Mouse (Mus musculus) macrophage (primary cell): ENCODE results near the gene Tmem107. TPM values are rescaled to one million over a fixed set of nuclear protein-coding genes. Genes with fewer than 3 reads are reported as not detected.

Experiments used
- H3K27ac ChIP-seq: fragments of 350-480 bp; formaldehyde crosslinking; 2 replicates; pipeline ENCODE4 v1.9.0; 2021
- H3K36me3 ChIP-seq: fragments of 350-480 bp; formaldehyde crosslinking; 2 replicates; pipeline ENCODE4 v1.9.0; 2021; ENCODE audit errors: inconsistent target
- H3K4me3 ChIP-seq: fragments of 350-480 bp; formaldehyde crosslinking; 2 replicates; pipeline ENCODE4 v1.9.0; 2021; ENCODE audit errors: inconsistent target
- H3K79me2 ChIP-seq: fragments of 350-480 bp; formaldehyde crosslinking; 2 replicates; pipeline ENCODE4 v1.9.0; 2021; ENCODE audit errors: inconsistent target
- WGBS: methylation state at CpG from one replicate; pipeline ENCODE4 v1.1.7; 2026; ENCODE audit warnings: inconsistent platforms; ENCODE audit not compliant: missing documents; 5-methylcytosine and 5-hydroxymethylcytosine counted together
- polyA plus RNA-seq: library from polyadenylated mRNA; stranded (reverse); fragments of 250-400 nt; gene quantifications from 3 replicates; pipeline ENCODE4 v1.2.4, GENCODE M21; 2018; ENCODE audit warnings: inconsistent platforms

Tmem107 gene
- polyA plus RNA-seq, 1 experiment from 2014 or later = 7.3 TPM

DNA sequence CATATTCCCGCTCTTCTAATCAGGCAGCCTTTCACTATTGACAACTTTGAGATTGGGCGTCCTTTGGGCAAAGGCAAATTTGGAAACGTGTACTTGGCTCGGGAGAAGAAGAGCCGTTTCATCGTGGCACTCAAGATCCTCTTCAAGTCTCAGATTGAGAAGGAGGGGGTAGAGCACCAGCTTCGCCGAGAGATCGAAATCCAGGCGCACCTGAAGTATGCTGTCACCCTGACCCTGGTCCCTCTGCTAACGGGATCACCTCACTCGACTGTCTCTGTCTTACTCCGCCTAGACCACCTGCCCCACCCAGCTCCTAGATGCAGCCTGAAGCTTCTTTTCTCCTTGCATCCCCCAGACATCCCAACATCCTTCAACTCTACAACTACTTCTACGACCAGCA is 22.5 kb upstream of the Tmem107 start:
- H3K79me2 ChIP-seq = peaks cover 49% of the 10 kb centered on the region
- H3K27ac ChIP-seq = no peak overlapping the region
- no peaks in the 10 kb centered on the region for H3K36me3 ChIP-seq
- 93% methylated on average over 14 of the region's 14 CpGs for WGBS
- H3K4me3 ChIP-seq = no peak overlapping the region

DNA sequence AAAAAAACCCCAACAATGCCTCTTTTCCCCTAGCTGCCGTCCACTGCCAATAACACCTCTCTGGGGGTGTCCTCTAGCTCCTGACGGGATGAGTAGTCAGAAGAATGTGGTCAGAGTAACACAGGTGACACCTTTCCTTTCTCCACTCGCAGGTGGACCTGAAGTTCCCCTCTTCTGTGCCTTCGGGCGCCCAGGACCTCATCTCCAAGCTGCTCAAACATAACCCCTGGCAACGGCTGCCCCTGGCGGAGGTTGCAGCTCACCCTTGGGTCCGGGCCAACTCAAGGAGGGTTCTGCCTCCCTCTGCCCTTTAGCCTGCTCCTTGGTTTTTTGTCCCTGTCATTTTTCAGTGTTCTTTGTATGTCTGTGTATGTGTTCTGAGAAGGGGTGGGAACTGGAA is 19.9 kb upstream of the Tmem107 start:
- Histone ChIP-seq H3K4me3 (no peak overlapping the region), H3K27ac (no peak overlapping the region), H3K36me3 (no peaks in the 10 kb centered on the region), H3K79me2 (peaks cover 49% of the 10 kb centered on the region)
- WGBS = 99% methylated on average over 8 of the region's 8 CpGs

DNA sequence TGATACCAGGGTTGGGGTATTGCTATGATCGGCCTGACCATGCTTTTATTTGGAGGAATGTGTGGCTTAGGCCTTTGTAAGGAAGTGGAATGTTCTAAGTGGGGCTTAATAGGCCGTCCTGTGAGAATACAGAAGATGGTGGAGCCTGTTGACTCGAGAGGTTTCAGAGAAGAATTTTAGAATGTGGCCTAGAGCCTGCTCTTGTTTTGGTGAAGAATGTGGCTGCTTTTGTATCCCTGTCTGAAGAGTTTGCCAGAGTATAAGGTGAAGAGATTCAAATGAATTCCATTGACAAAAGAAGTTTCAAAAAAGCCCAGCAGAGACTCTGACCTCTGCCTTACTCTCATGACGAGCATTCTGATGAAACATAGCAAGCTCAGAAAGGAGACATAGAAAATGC is 18.8 kb upstream of the Tmem107 start:
- Histone ChIP-seq H3K36me3 (no peaks in the 10 kb centered on the region), H3K79me2 (peaks cover 41% of the 10 kb centered on the region), H3K27ac (no peak overlapping the region), H3K4me3 (no peak overlapping the region)
- 96% methylated on average over 4 of the region's 4 CpGs for WGBS

GRCm38 (mm10) chr11:69052824-69053421 is 17.7 kb upstream of the Tmem107 start:
- peaks cover 37% of the 10 kb centered on the region for H3K79me2 ChIP-seq
- no peaks in the 10 kb centered on the region for H3K36me3 ChIP-seq
- WGBS = 88% methylated on average over 2 of the region's 2 CpGs
- H3K4me3 ChIP-seq = no peak overlapping the region
- H3K27ac ChIP-seq = no peak overlapping the region

- Histone ChIP-seq H3K27ac (no peak overlapping the region), H3K79me2 (peaks cover 29% of the 10 kb centered on the region), H3K36me3 (no peaks in the 10 kb centered on the region), H3K4me3 (no peak overlapping the region)
- 46% methylated on average over 3 of the region's 3 CpGs for WGBS
These were observed 16.8 kb upstream of the Tmem107 start for GRCm38 (mm10) chr11:69053848-69054247.

DNA sequence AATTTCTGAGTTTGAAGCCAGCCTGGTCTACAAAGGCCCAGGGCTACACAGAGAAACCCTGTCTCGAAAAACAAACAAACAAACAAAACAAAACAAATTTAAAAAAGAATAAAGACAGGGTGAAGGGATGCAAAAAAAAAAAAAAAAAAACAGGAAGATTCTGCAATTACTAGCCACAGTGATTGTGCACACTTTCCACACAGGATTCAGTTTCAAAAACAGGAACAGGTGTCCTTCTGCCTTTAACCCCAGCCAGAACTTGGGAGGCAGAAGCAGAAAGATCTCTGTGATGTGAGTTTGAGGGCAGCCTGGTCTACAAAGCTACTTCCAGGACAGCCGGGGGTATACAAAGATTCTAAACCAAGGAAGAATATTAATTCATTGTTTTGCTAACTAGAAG is 12.3 kb upstream of the Tmem107 start:
- H3K79me2 ChIP-seq = peaks cover 28% of the 10 kb centered on the region; the same call in 1 of the 2 replicates
- 51% methylated on average over 2 of the region's 2 CpGs for WGBS
- peak overlapping the region; percentile 88 for H3K4me3 ChIP-seq
- no peaks in the 10 kb centered on the region for H3K36me3 ChIP-seq
- H3K27ac ChIP-seq = peak overlapping the region; percentile 80

- H3K36me3 ChIP-seq = no peaks in the 10 kb centered on the region
- peaks cover 28% of the 10 kb centered on the region; the same call in 1 of the 2 replicates for H3K79me2 ChIP-seq
- peak overlapping the region; percentile 88 for H3K4me3 ChIP-seq
- peak overlapping the region; percentile 80 for H3K27ac ChIP-seq
- under 1% methylated on average over 18 of the region's 19 CpGs for WGBS
These were observed 11.8 kb upstream of the Tmem107 start for GRCm38 (mm10) chr11:69058729-69059356.

DNA sequence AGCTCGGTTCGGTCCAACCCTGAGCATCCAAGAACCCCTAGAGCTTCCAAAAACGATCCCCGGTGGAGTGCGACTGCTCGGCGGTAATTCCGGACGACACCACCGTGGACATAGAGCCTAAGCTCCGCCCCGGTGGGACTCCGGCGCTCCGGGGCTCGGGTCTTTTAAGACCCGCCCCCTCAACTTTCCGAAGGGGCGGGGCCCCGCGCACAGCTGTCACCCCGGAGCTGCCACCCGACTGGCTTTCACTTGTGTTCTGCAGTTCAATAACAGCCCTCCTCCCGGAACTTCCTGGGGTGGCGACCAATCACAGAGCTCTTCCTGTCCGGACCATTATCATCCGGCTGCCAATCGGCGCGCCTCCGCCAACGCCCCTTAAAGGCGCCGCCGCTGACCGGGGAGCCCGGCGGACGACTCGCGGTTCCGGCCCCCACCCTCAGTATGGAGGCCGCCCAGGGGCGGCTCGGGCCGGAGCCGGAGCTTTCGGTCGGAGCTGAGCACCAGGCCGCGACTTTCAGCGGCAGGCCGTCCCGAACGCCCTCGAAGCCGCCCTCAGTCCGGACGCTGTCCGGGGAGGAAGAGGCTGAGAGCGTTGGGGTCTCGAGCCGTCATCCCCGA is 11.1 kb upstream of the Tmem107 start, which contains the start of gene Borcs6:
Gene Borcs6 (plus strand): TSS at position 361 of the 618 bp plus-strand sequence.
- Histone ChIP-seq H3K4me3 (peak within 1 kb of the TSS; percentile 88), H3K79me2 (peaks cover 28% of the 10 kb centered on the region; the same call in 1 of the 2 replicates), H3K27ac (peak within 1 kb of the TSS; percentile 80), H3K36me3 (no peaks in the 10 kb centered on the region)
- WGBS = 1% methylated on average over 43 of the region's 64 CpGs

- Histone ChIP-seq H3K36me3 (no peaks in the 10 kb centered on the region), H3K79me2 (peaks cover 28% of the 10 kb centered on the region; the same call in 1 of the 2 replicates), H3K4me3 (peak overlapping the region; percentile 64), H3K27ac (peak overlapping the region; percentile 57)
- 1% methylated on average over 44 of the region's 49 CpGs for WGBS
These were observed 10.6 kb upstream of the Tmem107 start for GRCm38 (mm10) chr11:69059975-69060411.

DNA sequence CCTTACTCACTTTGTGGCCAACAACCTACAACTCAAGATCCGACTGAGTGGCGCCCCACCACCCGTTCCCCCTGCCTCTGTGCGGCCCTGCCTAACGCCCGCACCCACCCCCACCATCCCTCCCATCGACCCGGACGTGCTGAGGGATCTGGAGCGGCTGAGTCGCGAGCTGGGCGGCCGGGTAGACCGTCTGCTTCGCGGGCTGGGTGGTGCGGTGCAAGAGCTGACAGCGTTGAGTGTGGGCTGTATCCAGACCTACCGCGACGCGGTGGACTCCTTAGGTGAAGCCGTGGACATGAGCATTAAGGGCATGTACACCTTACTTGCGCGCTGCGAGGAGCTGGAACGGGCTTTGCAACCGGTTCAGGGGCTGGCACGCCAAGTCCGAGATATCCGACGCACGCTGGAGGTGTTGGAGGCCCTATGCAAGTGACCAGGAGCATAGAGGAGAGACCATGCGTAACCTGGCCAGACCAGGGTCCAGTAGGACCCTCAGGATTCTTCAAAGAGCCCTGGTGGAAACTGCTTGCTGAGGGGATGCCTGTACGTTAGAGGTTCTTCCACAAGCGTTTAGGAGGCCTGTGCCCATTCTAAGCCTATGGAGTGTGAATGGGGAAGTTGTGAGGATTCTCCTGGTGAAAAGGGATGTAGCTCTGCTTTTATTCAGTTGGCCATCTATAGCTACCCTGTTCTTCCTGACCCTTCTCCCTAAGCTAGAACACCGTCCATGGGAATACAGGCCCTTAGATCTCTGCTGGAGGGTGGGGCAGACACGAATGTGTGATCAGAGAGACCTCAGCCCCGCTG is 10.0 kb upstream of the Tmem107 start:
- 5% methylated on average over 40 of the region's 40 CpGs for WGBS

DNA sequence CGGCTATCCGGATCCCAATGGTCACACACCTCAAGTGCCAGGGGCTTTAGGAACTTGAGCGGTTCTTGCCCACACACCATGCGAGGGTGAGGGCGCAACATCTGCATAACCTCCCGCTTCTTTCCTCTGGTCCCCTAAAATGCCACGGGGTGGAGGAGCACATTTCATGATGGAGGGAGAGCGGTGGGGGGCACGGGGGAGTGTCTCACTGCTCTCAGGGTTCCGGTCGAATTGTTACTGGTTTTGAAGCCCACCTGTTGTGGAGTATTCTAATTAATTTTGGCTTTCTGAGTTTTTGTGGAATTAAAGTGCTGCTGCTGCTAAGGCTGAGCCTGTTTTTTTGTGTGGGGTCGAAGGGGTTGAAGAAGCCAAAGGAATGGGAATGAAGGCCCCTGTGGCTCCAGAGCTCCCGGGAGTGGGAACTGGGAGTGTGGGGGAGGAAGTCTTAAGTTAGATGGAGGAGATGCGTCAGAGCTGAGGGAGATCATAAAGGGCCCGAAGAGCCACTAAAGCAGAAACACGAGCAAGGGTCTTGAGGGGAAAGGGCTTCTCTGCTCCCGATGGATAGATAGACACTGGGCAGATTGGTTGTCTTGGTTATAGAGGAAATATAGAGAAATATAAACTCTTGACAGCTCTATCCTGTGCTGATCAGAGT is 9.2 kb upstream of the Tmem107 start:
- Histone ChIP-seq H3K79me2 (peaks cover 28% of the 10 kb centered on the region; the same call in 1 of the 2 replicates), H3K27ac (peak overlapping the region; percentile 57; the same call in 1 of the 2 replicates), H3K4me3 (peak overlapping the region; percentile 64), H3K36me3 (no peaks in the 10 kb centered on the region)
- 72% methylated on average over 17 of the region's 17 CpGs for WGBS

More for the DNA sequence above, 10.0 kb upstream of the Tmem107 start:
- Histone ChIP-seq H3K79me2 (peaks cover 28% of the 10 kb centered on the region; the same call in 1 of the 2 replicates), H3K36me3 (no peaks in the 10 kb centered on the region), H3K27ac (peak overlapping the region; percentile 57), H3K4me3 (peak overlapping the region; percentile 64)

DNA sequence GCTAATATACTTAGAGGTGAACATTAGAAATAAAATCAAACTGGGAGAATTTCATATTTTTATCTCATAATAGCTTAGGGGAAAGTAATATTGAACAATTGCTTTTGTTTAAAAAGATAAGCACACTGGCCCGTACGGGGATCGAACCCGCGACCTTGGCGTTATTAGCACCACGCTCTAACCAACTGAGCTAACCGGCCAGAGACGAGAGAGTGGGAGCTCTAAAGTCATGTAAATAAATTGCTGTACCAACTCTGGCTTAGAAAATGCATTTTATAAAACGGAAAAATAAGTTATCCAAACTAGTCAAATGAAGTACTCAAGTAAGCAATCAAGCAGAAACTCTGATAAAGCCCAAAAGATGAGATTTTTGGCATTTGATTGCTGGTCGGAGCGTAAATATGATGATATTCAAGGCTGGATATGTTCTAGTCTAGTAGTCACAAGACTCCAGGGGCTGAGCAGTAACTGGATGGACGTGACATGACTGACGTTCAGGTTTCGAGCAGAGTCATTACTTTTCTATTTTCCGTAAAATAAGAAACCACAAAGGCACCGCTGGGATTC is 8.3 kb upstream of the Tmem107 start:
- peaks cover 27% of the 10 kb centered on the region; the same call in 1 of the 2 replicates for H3K79me2 ChIP-seq
- WGBS = 2% methylated on average over 17 of the region's 17 CpGs
- H3K27ac ChIP-seq = peak overlapping the region; percentile 77
- no peaks in the 10 kb centered on the region for H3K36me3 ChIP-seq
- H3K4me3 ChIP-seq = peak overlapping the region; percentile 38

DNA sequence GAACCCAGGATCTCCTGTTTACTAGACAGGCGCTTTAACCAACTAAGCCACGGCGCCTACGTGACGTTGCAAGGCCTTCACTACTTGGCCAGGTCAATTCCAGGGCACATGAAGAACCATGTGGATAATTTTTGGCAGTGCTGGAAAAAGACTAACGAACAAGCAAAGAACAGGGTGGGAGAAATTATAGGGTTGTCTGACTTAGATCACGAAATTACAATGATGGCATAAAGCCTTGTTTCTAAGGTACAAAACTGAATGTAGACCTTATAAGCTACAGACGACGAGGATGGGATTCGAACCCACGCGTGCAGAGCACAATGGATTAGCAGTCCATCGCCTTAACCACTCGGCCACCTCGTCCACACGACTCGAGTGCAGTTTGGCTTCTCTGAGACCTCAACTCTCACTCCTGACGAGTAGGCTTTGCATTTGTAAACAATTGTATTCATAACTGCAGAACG is 7.8 kb upstream of the Tmem107 start:
- peak overlapping the region; percentile 71 for H3K4me3 ChIP-seq
- H3K79me2 ChIP-seq = peaks cover 22% of the 10 kb centered on the region; the same call in 1 of the 2 replicates
- H3K27ac ChIP-seq = peak overlapping the region; percentile 77
- 3% methylated on average over 19 of the region's 19 CpGs for WGBS
- no peaks in the 10 kb centered on the region for H3K36me3 ChIP-seq
